ENCODE assay signal across 13 mouse cellular contexts in the genomic region with DNA sequence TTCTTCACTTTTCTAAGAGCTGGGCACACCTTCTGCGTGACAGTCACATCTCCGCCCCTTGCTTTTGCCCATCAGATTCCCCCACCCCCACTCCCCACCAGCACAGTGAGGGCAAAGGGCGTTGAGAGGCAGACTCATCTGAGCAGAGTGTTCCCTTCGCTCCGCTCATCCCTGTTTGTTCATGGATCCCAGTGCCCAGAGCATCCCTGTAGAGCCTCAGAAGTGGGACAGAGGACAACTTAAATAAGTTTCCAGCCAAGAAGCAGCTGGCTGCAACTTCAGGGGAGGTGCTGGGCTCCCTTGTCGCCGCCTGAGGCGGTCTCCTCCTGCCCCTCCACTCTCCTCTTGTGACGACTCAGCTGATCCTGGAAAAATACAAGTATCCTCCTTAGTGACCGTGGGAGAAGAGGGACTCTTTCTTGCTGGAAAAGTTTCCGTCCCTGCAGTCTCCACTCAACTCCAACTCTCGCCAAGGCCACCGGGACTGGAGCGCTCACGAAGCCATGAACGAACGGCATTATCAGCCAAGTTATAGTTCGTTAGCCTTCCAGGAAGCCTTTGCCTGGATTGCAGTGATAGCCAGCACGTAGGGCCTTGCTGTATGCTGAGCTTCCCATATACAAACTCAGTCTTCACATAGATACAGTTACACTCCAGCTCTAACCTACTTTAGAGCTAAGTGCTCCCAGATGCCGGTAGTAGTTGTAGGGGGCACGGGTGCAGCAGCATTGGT.
DNase-seq lines count a peak whose midpoint lies in the region; ATAC-seq and TF ChIP-seq lines count a peak whose summit lies in the region.
"Had no signal": no experiment of that assay in that cellular context is flagged by ENCODE, and none has a peak within 500 bp of the region (broad histone marks: within the 10 kb centered on the region; RNA-seq: fewer than 3 reads in every experiment).

No protein-coding gene starts in this region.

- no peak overlapping the region for H3K9ac ChIP-seq in hindbrain, embryonic 13.5 days
- H3K9ac ChIP-seq: forebrain, embryonic 15.5 days had no signal

- no peak for TF ChIP-seq POLR2A in lung, adult 2 months (IDR thresholded peaks at IDR 0.05; ENCODE audit: borderline replicate concordance, extremely low read depth, low read depth, low read length)

- H3K4me2 ChIP-seq in hindbrain, embryonic 13.5 days, result no peak overlapping the region
- H3K4me2 ChIP-seq: forebrain, embryonic 15.5 days had no signal

- no peak overlapping the region for H3K27ac ChIP-seq in hindbrain, embryonic 13.5 days
- H3K27ac ChIP-seq: forebrain, embryonic 15.5 days; hindbrain, embryonic 10.5 days had no signal

- WGBS in lung, adult 2 months, result 76% methylated on average over 21 of the region's 21 CpGs
- 82% methylated on average over 21 of the region's 21 CpGs for WGBS in hindbrain, embryonic 13.5 days

- no peaks in the 10 kb centered on the region for H3K9me3 ChIP-seq in erythroblast, embryonic 14.5 days (ENCODE audit: control insufficient read depth, low read length)
- no peaks in the 10 kb centered on the region for H3K9me3 ChIP-seq in hindbrain, embryonic 13.5 days
- H3K9me3 ChIP-seq: forebrain, embryonic 15.5 days; hindbrain, embryonic 10.5 days had no signal

- H3K36me3 ChIP-seq in erythroblast, embryonic 14.5 days (ENCODE audit: control insufficient read depth), result peaks cover 3% of the 10 kb centered on the region
- H3K36me3 ChIP-seq in hindbrain, embryonic 13.5 days, result no peaks in the 10 kb centered on the region
- H3K36me3 ChIP-seq: forebrain, embryonic 15.5 days had no signal

- H3K27me3 ChIP-seq in erythroblast, embryonic 14.5 days (ENCODE audit: control insufficient read depth), result peaks cover 21% of the 10 kb centered on the region; the same call in 1 of the 2 replicates
- H3K27me3 ChIP-seq in hindbrain, embryonic 13.5 days, result no peaks in the 10 kb centered on the region
- H3K27me3 ChIP-seq: forebrain, embryonic 15.5 days had no signal

- DNase-seq in lung, postnatal 10 days, result peak; percentile 43
- DNase-seq in lung, adult 2 months, result no peak
- DNase-seq in kidney, postnatal 25 days, result peak; percentile 33 to 73
- DNase-seq in embryo, embryonic 10.5 days (ENCODE audit: low spot score), result no peak
- DNase-seq: B cell, adult 2 months; cerebellum, adult 18-20 months; right cerebral cortex, postnatal 4 days had no signal

- peaks cover 35% of the 10 kb centered on the region for H3K4me1 ChIP-seq in erythroblast, embryonic 14.5 days (ENCODE audit: control insufficient read depth)
- H3K4me1 ChIP-seq in lung, adult 2 months (ENCODE audit: control insufficient read depth, insufficient read depth, low read length), result no peaks in the 10 kb centered on the region
- H3K4me1 ChIP-seq in hindbrain, embryonic 13.5 days (replicated peaks), result peaks cover 30% of the 10 kb centered on the region

- H3K4me3 ChIP-seq in erythroblast, embryonic 14.5 days (replicated peaks), result peak overlapping the region; percentile 33
- H3K4me3 ChIP-seq in lung, adult 2 months (replicated peaks; ENCODE audit: extremely low read depth, low read depth, low read length), result no peak overlapping the region
- H3K4me3 ChIP-seq in hindbrain, embryonic 13.5 days, result no peak overlapping the region
- H3K4me3 ChIP-seq: forebrain, embryonic 15.5 days; hindbrain, embryonic 10.5 days had no signal

- ATAC-seq in erythroblast, adult 5-6 weeks (replicated peaks; ENCODE audit: low FRiP score, poor library complexity, severe bottlenecking), result no peak
- ATAC-seq in megakaryocyte progenitor cell, adult 5-6 weeks (replicated peaks; ENCODE audit: poor library complexity), result peak; percentile 40
- ATAC-seq in hindbrain, embryonic 13.5 days (ENCODE audit: low FRiP score), result no peak
- ATAC-seq: forebrain, embryonic 15.5 days had no signal

- no peak for TF ChIP-seq CTCF in lung, adult 2 months (IDR thresholded peaks at IDR 0.05; ENCODE audit: insufficient read depth, low read length)

Comparison
In these comparisons a context has a peak if more than half of its experiments do, and no peak if none do; other contexts are left out.
1. DNase-seq: peak in lung, postnatal 10 days (single experiment) and kidney, postnatal 25 days (2 of 2); none in lung, adult 2 months (single experiment) and embryo, embryonic 10.5 days (single experiment).